17 mouse cellular contexts compared by ENCODE assay signal in genomic region chr3:41484920-41485319, GRCm38 (mm10).
"Had no signal": no experiment of that assay in that cellular context is flagged by ENCODE, and none has a peak within 500 bp of the region (broad histone marks: within the 10 kb centered on the region; RNA-seq: fewer than 3 reads in every experiment).

No protein-coding gene starts in this region.

- ATAC-seq: hindbrain, embryonic 16.5 days; inflammation-experienced regulatory T-cells, adult 6 months; intestine, embryonic 15.5 days; intestine, postnatal 0 days; liver, embryonic 12.5 days had no signal

- DNase-seq: gastrocnemius, postnatal 10 days; gastrocnemius, postnatal 25 days; heart, postnatal 10 days; heart, postnatal 4 days; kidney, adult 18-20 months; kidney, adult 8-10 months; kidney, postnatal 10 days; kidney, postnatal 25 days; kidney, postnatal 4 days; layer of hippocampus, postnatal 36 days; left cerebral cortex, postnatal 4 days; lung, adult 18-20 months had no signal
